Mouse (Mus musculus) spleen, adult 18-20 months (tissue): ENCODE measurements around the gene Olfr1123.
"Not testable (repeated sequence)": the region's sequence is repeated elsewhere in the genome, so short reads cannot be mapped to it uniquely, and the experiment has no call there.

Source experiments
- DNase-seq, 2 experiments: peaks; one replicate each; pipeline ENCODE4 v3.0.0; 2022; ENCODE audit warnings: mixed read lengths in 2 of 2

Gene Olfr1123

GRCm38 (mm10) chr2:87416335-87416734 is at the start of gene Olfr1123:
TSS of gene Olfr1123 (plus strand) at chr2:87416635.
- no peak for DNase-seq

- DNase-seq, result no peak
These were observed 46.8 kb upstream of the Olfr1123 start, which contains the start of gene Olfr1121 for GRCm38 (mm10) chr2:87369595-87369994. TSS of gene Olfr1121 (plus strand) at chr2:87369895.

- DNase-seq, result no peak
These were observed 44.7 kb upstream of the Olfr1123 start for GRCm38 (mm10) chr2:87371726-87372125.

- DNase-seq, result no peak
These were observed 32.5 kb upstream of the Olfr1123 start for GRCm38 (mm10) chr2:87383935-87384334.

GRCm38 (mm10) chr2:87385549-87385948 is 30.9 kb upstream of the Olfr1123 start, which contains the start of gene Olfr1122:
TSS of gene Olfr1122 (plus strand) at chr2:87385849.
- DNase-seq, result no peak

GRCm38 (mm10) chr2:87393605-87394004 is 22.8 kb upstream of the Olfr1123 start:
- not testable (repeated sequence) for DNase-seq

GRCm38 (mm10) chr2:87394686-87395085 is 21.7 kb upstream of the Olfr1123 start:
- not testable (repeated sequence) for DNase-seq

- no peak for DNase-seq
These were observed 13.5 kb downstream of the Olfr1123 start, which contains the start of gene Olfr1124 for GRCm38 (mm10) chr2:87429975-87430374. TSS of gene Olfr1124 (plus strand) at chr2:87430275.

- no peak for DNase-seq
These were observed 21.3 kb downstream of the Olfr1123 start for GRCm38 (mm10) chr2:87437731-87438130.

- no peak for DNase-seq
These were observed 37.2 kb downstream of the Olfr1123 start, which contains the start of gene Olfr1126 for GRCm38 (mm10) chr2:87453662-87454061. TSS of gene Olfr1126 (plus strand) at chr2:87453962.

- DNase-seq, result no peak
These were observed 45.3 kb downstream of the Olfr1123 start for GRCm38 (mm10) chr2:87461769-87462168.
